Mouse (Mus musculus) 3T3-L1 (cell line): ENCODE data around the gene Cep162.

Source experiments
- DNase-seq: peaks from one replicate; pipeline ENCODE4 v3.0.0-alpha.2; 2015; ENCODE audit warnings: low read depth, low spot score

Gene Cep162

DNA sequence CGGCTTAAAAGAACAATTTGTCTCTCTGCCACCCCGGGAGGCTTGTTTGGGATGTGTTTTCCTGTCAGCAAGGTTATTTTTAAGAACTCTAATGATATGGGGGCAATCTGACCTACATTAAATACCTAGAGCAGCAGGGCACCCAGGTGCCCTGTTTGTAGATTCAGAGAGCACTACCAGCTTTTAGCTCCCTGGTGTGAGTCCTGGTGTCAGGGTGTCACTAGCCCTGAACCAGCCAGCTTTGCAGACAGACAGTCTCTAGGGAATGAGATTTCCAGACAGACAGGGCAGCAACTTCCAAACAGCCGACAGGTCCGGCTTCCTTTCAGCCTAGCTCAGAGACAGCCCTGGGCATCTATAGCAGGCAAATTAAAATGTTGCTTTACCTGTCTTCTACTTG lies 92.8 kb downstream of the Cep162 start:
- no peak for DNase-seq

DNA sequence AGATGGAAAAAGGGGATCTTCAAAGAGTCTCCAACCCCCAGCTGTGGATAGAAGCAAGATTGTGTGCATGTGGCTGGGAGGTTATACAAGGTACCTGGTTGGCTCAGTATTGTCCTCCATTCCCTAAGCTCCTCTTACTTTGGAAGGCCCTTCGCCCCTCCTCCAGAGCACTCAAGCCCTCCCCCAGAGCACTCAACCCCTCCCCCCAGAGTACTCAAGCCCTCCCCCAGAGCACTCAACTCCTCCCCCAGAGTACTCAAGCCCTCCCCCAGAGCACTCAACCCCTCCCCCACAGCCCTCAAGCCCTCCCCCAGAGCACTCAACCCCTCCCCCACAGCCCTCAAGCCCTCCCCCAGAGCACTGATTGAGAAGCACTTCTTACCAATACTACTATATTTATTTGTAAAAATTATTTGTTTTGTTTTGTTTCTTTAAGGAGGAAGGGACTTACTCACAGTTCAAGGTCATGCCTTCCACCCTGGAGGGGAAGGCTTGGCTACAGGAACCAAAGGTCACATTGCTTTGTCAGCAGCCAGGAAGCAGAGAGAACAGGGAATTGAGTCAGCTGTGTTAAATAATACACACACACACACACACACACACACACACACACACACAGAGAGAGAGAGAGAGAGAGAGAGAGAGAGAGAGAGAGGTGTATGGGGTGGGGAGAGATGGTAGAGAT lies 102.6 kb downstream of the Cep162 start:
- DNase-seq: no peak

DNA sequence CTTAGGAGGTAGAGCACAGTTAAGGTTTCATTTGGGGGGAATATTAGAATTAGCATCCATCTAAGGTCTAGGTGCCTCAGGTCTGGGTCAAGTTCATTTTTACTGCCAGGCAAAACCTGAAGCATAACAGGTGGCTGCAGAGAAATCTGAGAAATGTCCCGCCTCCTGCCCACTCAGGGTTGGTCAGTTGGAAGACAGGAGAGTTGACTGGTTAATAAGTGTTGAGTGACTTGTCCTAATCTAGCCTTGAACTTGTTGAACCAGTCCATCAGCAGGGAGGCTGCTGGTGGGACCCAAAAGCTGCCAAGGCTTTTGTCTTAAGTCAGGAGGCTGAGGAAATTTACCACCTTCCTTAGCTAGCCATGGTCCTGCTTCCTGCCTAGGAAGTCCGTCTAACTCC lies 107.4 kb downstream of the Cep162 start:
- no peak for DNase-seq

DNA sequence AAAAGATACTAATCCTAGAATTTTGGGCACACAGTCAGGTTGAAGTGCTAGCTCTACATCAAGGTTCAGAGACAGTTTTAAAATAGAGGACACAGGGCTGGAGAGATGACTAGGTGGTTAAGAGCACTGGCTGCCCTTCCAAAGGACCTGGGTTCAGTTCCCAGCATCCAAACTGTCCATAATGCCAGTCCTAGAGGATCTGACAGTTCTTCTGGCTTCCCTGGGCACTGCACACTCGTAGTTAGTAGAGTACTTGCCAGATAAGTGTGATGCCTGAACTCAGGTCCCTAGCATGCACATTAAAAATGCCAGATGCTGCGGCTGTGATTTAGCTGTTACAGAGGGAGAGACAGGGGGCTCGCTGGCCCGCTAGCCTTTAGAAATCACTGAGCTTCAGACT lies 108.9 kb downstream of the Cep162 start:
- no peak for DNase-seq

DNA sequence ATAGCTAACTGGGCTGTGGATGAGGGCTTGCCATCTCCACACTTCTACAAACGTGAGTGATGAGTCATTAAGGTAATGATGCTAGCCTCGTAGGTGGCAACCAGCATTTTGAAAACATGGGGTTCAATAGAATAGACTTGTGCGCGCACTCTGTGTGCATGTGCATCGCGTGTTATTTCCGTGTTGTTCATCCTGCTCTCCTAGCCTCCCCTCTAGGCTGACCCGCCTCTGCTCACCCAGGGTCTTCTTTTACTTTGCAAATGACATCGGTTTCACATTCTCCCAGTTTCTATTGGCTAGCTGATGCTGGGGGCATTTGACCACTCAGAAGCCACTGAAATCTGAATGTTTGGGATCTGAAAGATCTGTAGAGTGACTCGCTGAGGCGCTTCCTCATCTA lies 109.7 kb downstream of the Cep162 start:
- DNase-seq: no peak

DNA sequence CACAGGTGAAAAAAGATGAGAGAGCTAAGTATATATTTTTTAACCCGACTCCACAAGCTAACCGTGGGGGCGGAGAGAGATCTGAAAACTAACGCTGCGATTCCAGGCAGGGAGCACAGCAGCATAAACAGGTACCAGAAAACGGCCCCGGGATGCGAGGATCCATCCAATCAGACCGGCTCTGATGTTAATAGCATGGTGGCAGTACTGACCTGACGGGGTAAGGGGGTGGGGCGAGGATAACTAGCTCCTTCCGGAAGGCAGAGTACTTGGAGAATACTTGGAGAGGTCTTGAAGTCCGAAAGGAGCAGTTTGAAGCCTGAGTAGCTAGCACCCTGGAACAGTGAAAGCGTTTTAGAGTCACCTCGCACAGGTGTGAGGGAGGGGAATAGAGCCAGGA lies 110.2 kb downstream of the Cep162 start:
- no peak for DNase-seq

DNA sequence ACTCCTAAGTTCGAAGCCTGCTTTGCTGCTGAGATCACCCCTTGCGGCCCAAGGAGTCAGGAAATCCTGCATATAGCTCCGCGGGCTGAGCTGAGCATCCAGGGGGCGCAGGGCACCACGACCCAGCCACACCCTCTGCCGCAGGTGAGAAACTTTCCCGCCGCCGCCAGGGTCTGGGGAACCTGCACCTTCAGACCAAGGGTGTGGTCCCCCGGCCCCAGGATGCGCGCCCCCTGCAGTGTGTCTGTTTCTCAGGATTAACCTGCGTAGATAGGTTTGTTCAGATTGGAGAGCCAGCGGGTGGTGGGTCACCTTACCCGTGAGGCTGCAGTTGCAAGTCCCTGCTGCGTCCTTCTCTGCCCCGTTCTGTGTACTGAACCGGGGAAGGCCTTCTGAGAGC lies 110.8 kb downstream of the Cep162 start:
- no peak for DNase-seq

DNA sequence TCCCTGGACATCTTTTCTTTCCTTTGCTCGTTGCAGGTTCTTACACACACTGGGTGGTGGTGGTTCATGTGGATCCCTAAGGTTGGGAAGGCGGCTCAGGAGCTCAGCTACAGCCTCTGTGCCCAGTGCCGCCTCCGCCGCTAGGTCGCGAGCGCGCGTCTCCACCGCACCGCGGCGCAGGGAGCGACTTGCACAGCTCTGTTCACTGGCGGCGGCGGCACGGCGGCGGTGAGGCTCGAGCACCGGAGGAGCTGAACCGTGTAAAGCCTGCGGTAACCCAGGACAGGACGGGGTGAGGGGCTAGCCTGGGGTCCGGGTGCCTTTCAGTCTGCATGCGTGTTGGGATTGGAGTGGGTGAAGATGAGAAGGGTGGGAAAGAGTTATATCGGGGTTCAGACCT lies 111.2 kb downstream of the Cep162 start, which contains the start of gene Mrap2:
Gene Mrap2 (plus strand): TSS at position 201 of the 400 bp plus-strand sequence.
- DNase-seq: no peak

DNA sequence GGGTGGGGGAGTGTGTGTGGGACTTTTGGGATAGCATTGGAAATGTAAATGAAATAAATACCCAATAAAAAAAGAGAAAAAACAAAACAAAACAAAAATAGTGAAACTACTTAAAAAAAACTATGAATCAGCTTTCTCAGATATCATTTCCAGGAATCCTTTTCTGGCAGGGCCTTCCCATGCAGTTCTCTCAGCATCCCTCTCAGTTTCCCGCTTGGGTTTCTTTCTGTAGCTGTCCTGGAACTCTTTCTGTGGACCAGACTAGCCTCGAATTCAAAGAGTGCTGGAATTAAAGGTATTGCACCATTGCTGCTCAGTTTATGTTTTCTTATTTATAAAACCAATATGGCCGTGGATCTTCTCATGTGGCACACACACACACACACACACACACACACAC lies 112.3 kb downstream of the Cep162 start:
- no peak for DNase-seq
